Mouse (Mus musculus) liver, embryonic 13.5 days (tissue): ENCODE data around the gene Card6. TPM values are rescaled to one million over a fixed set of nuclear protein-coding genes. Genes with fewer than 3 reads are reported as not detected.

ENCODE experiments used
- ATAC-seq: fragments of 200-750 bp; cut with Nextera tagmentation; 2 replicates; pipeline ENCODE4 v1.8.0; 2017; ENCODE audit warnings: low read depth, mild to moderate bottlenecking, moderate number of reproducible peaks, moderate library complexity
- DNase-seq: peaks from one replicate; pipeline ENCODE4 v3.0.0; 2022
- H3K27ac ChIP-seq: fragments of 300-500 bp; sonication (generic); 2 replicates; pipeline ENCODE4 v1.5.1; 2015; ENCODE audit warnings: moderate library complexity, mild to moderate bottlenecking, inconsistent platforms
- H3K27me3 ChIP-seq: fragments of 300-500 bp; sonication (generic); 2 replicates; pipeline ENCODE4 v1.6.1; 2015; ENCODE audit warnings: mild to moderate bottlenecking, inconsistent platforms
- H3K36me3 ChIP-seq: fragments of 300-500 bp; sonication (generic); 2 replicates; pipeline ENCODE4 v1.6.1; 2015; ENCODE audit warnings: mild to moderate bottlenecking, inconsistent platforms
- H3K4me1 ChIP-seq: fragments of 300-500 bp; sonication (generic); replicated peaks from 2 replicates; pipeline ENCODE4 v1.6.1; 2015; ENCODE audit warnings: inconsistent platforms
- H3K4me2 ChIP-seq: fragments of 300-500 bp; sonication (generic); 2 replicates; pipeline ENCODE4 v1.6.1; 2015; ENCODE audit warnings: inconsistent platforms, mild to moderate bottlenecking, moderate library complexity
- H3K4me3 ChIP-seq: fragments of 300-500 bp; sonication (generic); replicated peaks from 2 replicates; pipeline ENCODE4 v1.5.1; 2015; ENCODE audit warnings: mild to moderate bottlenecking, inconsistent platforms
- H3K9ac ChIP-seq: fragments of 300-500 bp; sonication (generic); 2 replicates; pipeline ENCODE4 v1.6.1; 2015; ENCODE audit warnings: mild to moderate bottlenecking, inconsistent platforms
- H3K9me3 ChIP-seq: fragments of 300-500 bp; sonication (generic); replicated peaks from 2 replicates; pipeline ENCODE4 v1.6.1; 2016; ENCODE audit warnings: inconsistent platforms
- WGBS: fragments of 180-500 bp; shearing (Covaris S2); methylation state at CpG from one replicate; pipeline ENCODE4 v1.1.7; 2015; ENCODE audit not compliant: insufficient replicate concordance; 5-methylcytosine and 5-hydroxymethylcytosine counted together
- polyA plus RNA-seq: library from polyadenylated mRNA; unstranded; fragments of >200 nt; fragmentation: Nextera tagmentation; extraction: Ambion mirVana; gene quantifications from 2 replicates; pipeline ENCODE4 v1.2.1, GENCODE M21; 2015

The Card6 gene
- polyA plus RNA-seq, 1 experiment from 2014 or later = 0.41 TPM

- peaks cover 31% of the 10 kb centered on the region for H3K36me3 ChIP-seq
- peak overlapping the region; percentile 71 for H3K4me2 ChIP-seq
- peak overlapping the region; percentile 84 for H3K4me3 ChIP-seq
- H3K27ac ChIP-seq = peak overlapping the region; percentile 91
- no peaks in the 10 kb centered on the region for H3K9me3 ChIP-seq
- 61% methylated on average over 8 of the region's 8 CpGs for WGBS
- no peak for DNase-seq
- H3K4me1 ChIP-seq = peaks cover 67% of the 10 kb centered on the region
- H3K27me3 ChIP-seq = no peaks in the 10 kb centered on the region
- H3K9ac ChIP-seq = peak overlapping the region; percentile 83
- no peak for ATAC-seq
Observed at GRCm38 (mm10) chr15:5115173-5115572, 6.8 kb upstream of the Card6 start.

- ATAC-seq (peak; percentile 55), DNase-seq (peak; percentile 52)
- Histone ChIP-seq H3K27me3 (peaks cover 15% of the 10 kb centered on the region), H3K4me3 (no peak overlapping the region), H3K9me3 (no peaks in the 10 kb centered on the region), H3K27ac (peak overlapping the region; percentile 51), H3K4me1 (peaks cover 50% of the 10 kb centered on the region), H3K36me3 (peaks cover 5% of the 10 kb centered on the region), H3K9ac (peak overlapping the region; percentile 29; the same call in 1 of the 2 replicates), H3K4me2 (peak overlapping the region; percentile 36)
- WGBS = 28% methylated on average over 3 of the region's 3 CpGs
Observed at GRCm38 (mm10) chr15:5112651-5113050, 4.3 kb upstream of the Card6 start.

GRCm38 (mm10) chr15:5108655-5109040 lies 309 bp upstream of the Card6 start:
- peak overlapping the region; percentile 51 for H3K4me2 ChIP-seq
- WGBS = 26% methylated on average over 3 of the region's 3 CpGs
- no peaks in the 10 kb centered on the region for H3K9me3 ChIP-seq
- H3K4me3 ChIP-seq = peak overlapping the region; percentile 44; the same call in 1 of the 2 replicates
- 0 out of 2 replicates have a peak overlapping the region, but pooled peaks have one; percentile 49 for H3K9ac ChIP-seq
- H3K27ac ChIP-seq = no peak overlapping the region
- DNase-seq (no peak), ATAC-seq (no peak)
- peaks cover 30% of the 10 kb centered on the region for H3K4me1 ChIP-seq
- no peaks in the 10 kb centered on the region for H3K36me3 ChIP-seq
- peaks cover 23% of the 10 kb centered on the region for H3K27me3 ChIP-seq

DNA sequence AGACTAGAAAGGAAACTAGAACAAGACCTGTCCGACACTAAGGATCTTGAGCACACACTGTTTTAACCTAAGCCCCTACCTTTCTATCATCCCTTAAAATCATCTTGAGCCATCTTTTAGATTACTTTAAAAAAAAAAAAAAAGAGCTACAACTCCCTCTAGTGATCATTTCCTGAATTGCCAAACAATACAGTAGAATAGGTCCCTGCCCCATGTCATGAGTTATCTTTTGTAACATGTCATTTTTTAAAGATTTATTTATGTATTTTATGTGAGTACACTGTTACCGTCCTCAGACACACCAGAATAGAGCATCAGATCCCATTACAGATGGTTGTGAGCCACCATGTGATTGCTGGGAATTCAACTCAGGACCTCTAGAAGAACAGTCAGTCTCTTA lies 2.0 kb downstream of the Card6 start:
- DNase-seq (no peak), ATAC-seq (no peak; the same call in 1 of the 2 replicates)
- no peak overlapping the region for H3K27ac ChIP-seq
- peaks cover 23% of the 10 kb centered on the region for H3K27me3 ChIP-seq
- WGBS = 30% methylated on average over 2 of the region's 2 CpGs
- H3K4me3 ChIP-seq = no peak overlapping the region
- peaks cover 10% of the 10 kb centered on the region for H3K4me1 ChIP-seq
- H3K36me3 ChIP-seq = no peaks in the 10 kb centered on the region
- no peak overlapping the region for H3K9ac ChIP-seq
- no peaks in the 10 kb centered on the region for H3K9me3 ChIP-seq
- H3K4me2 ChIP-seq = no peak overlapping the region

GRCm38 (mm10) chr15:5105891-5106290 lies 2.4 kb downstream of the Card6 start:
- ATAC-seq (no peak), DNase-seq (no peak)
- no peak overlapping the region for H3K4me2 ChIP-seq
- no peaks in the 10 kb centered on the region for H3K36me3 ChIP-seq
- H3K9me3 ChIP-seq = no peaks in the 10 kb centered on the region
- no peak overlapping the region for H3K27ac ChIP-seq
- 74% methylated on average over 6 of the region's 6 CpGs for WGBS
- peaks cover 23% of the 10 kb centered on the region for H3K27me3 ChIP-seq
- H3K9ac ChIP-seq = no peak overlapping the region
- peaks cover 10% of the 10 kb centered on the region for H3K4me1 ChIP-seq
- H3K4me3 ChIP-seq = no peak overlapping the region

- H3K9ac ChIP-seq = no peak overlapping the region
- no peak overlapping the region for H3K4me3 ChIP-seq
- 0 out of 2 replicates have a peak, but pooled peaks cover 6% of the 10 kb centered on the region for H3K27me3 ChIP-seq
- ATAC-seq (no peak), DNase-seq (no peak)
- H3K4me2 ChIP-seq = no peak overlapping the region
- H3K27ac ChIP-seq = no peak overlapping the region
- H3K4me1 ChIP-seq = peaks cover 6% of the 10 kb centered on the region
- H3K9me3 ChIP-seq = no peaks in the 10 kb centered on the region
- H3K36me3 ChIP-seq = no peaks in the 10 kb centered on the region
- WGBS = 74% methylated on average over 4 of the region's 4 CpGs
Observed at GRCm38 (mm10) chr15:5102312-5102711, 6.0 kb downstream of the Card6 start.

- no peak overlapping the region for H3K4me2 ChIP-seq
- no peak overlapping the region for H3K4me3 ChIP-seq
- H3K9me3 ChIP-seq = no peaks in the 10 kb centered on the region
- peaks cover 6% of the 10 kb centered on the region for H3K4me1 ChIP-seq
- DNase-seq (no peak), ATAC-seq (peak; percentile 85)
- H3K36me3 ChIP-seq = no peaks in the 10 kb centered on the region
- 36% methylated on average over 1 of the region's 1 CpGs for WGBS
- H3K27ac ChIP-seq = no peak overlapping the region
- no peak overlapping the region for H3K9ac ChIP-seq
- no peaks in the 10 kb centered on the region for H3K27me3 ChIP-seq
Observed at GRCm38 (mm10) chr15:5097376-5097775, 11.0 kb downstream of the Card6 start.

GRCm38 (mm10) chr15:5095534-5096301 lies 12.6 kb downstream of the Card6 start:
- DNase-seq (no peak), ATAC-seq (no peak)
- no peaks in the 10 kb centered on the region for H3K9me3 ChIP-seq
- H3K27me3 ChIP-seq = no peaks in the 10 kb centered on the region
- H3K36me3 ChIP-seq = no peaks in the 10 kb centered on the region
- no peak overlapping the region for H3K27ac ChIP-seq
- peaks cover 6% of the 10 kb centered on the region for H3K4me1 ChIP-seq
- no peak overlapping the region for H3K4me2 ChIP-seq
- H3K9ac ChIP-seq = no peak overlapping the region
- no peak overlapping the region for H3K4me3 ChIP-seq
- 66% methylated on average over 11 of the region's 11 CpGs for WGBS

DNA sequence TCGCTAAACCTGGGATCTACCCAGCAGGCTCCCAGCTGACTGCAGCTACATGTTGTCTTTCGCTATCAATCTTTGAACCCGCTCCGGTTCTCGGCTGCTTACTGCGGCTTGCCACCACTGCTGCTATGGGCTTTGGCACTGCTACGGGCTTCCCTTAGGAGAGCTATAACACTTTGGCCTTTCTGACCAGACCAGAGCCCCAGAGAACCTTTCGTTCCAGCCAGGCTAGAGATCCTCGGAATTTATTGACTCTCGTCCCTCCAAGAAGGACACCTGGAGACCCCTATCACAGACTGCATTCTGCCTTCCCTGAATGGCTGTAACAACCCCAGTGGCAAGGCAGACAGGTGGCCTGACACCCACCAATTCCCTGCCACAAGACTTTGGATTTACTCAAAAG lies 18.2 kb downstream of the Card6 start:
- Histone ChIP-seq H3K9ac (no peak overlapping the region), H3K27ac (no peak overlapping the region), H3K36me3 (no peaks in the 10 kb centered on the region), H3K9me3 (no peaks in the 10 kb centered on the region), H3K4me1 (no peaks in the 10 kb centered on the region), H3K4me3 (no peak overlapping the region), H3K27me3 (no peaks in the 10 kb centered on the region), H3K4me2 (no peak overlapping the region)
- ATAC-seq (no peak), DNase-seq (no peak)
- 78% methylated on average over 10 of the region's 10 CpGs for WGBS

- Histone ChIP-seq H3K9ac (no peak overlapping the region), H3K27me3 (no peaks in the 10 kb centered on the region), H3K4me3 (no peak overlapping the region), H3K4me1 (no peaks in the 10 kb centered on the region), H3K27ac (no peak overlapping the region), H3K36me3 (no peaks in the 10 kb centered on the region), H3K4me2 (no peak overlapping the region), H3K9me3 (no peaks in the 10 kb centered on the region)
- DNase-seq = no peak
- no peak for ATAC-seq
- 57% methylated on average over 7 of the region's 7 CpGs for WGBS
Observed at GRCm38 (mm10) chr15:5088850-5089608, 19.3 kb downstream of the Card6 start.

GRCm38 (mm10) chr15:5086162-5086561 lies 22.2 kb downstream of the Card6 start:
- no peaks in the 10 kb centered on the region for H3K4me1 ChIP-seq
- H3K9ac ChIP-seq = no peak overlapping the region
- no peaks in the 10 kb centered on the region for H3K36me3 ChIP-seq
- ATAC-seq (no peak), DNase-seq (no peak)
- H3K27me3 ChIP-seq = no peaks in the 10 kb centered on the region
- H3K27ac ChIP-seq = no peak overlapping the region
- H3K9me3 ChIP-seq = no peaks in the 10 kb centered on the region
- 5% methylated on average over 2 of the region's 2 CpGs for WGBS
- H3K4me3 ChIP-seq = no peak overlapping the region
- no peak overlapping the region for H3K4me2 ChIP-seq
